Mouse (Mus musculus) heart, embryonic 11.5 days (tissue): ENCODE measurements around the gene Sipa1l3. TPM values are rescaled to one million over a fixed set of nuclear protein-coding genes. Genes with fewer than 3 reads are reported as not detected.

Source experiments
- ATAC-seq: fragments of 200-750 bp; cut with Nextera tagmentation; replicated peaks from 2 replicates; pipeline ENCODE4 v1.8.0; 2017; ENCODE audit warnings: moderate library complexity; ENCODE audit not compliant: insufficient number of reproducible peaks, low FRiP score, low TSS enrichment
- H3K27ac ChIP-seq: fragments of 300-500 bp; sonication (generic); 2 replicates; pipeline ENCODE4 v1.5.1; 2014; ENCODE audit warnings: mild to moderate bottlenecking, low read depth, low read length
- H3K27me3 ChIP-seq: fragments of 300-500 bp; sonication (generic); 2 replicates; pipeline ENCODE4 v1.6.1; 2014; ENCODE audit warnings: mild to moderate bottlenecking, low read length, mixed read lengths; ENCODE audit not compliant: control insufficient read depth, insufficient read depth
- H3K36me3 ChIP-seq: fragments of 300-500 bp; sonication (generic); 2 replicates; pipeline ENCODE4 v1.6.1; 2014; ENCODE audit warnings: mild to moderate bottlenecking, low read length, moderate library complexity, mixed read lengths; ENCODE audit not compliant: control insufficient read depth, insufficient read depth
- H3K4me1 ChIP-seq: fragments of 300-500 bp; sonication (generic); 2 replicates; pipeline ENCODE4 v1.6.1; 2014; ENCODE audit warnings: low read length; ENCODE audit not compliant: control insufficient read depth, insufficient read depth
- H3K4me2 ChIP-seq: fragments of 300-500 bp; sonication (generic); 2 replicates; pipeline ENCODE4 v1.6.1; 2014; ENCODE audit warnings: mild to moderate bottlenecking, moderate library complexity
- H3K4me3 ChIP-seq: fragments of 300-500 bp; sonication (generic); 2 replicates; pipeline ENCODE4 v1.5.1; 2014; ENCODE audit warnings: low read depth, low read length
- H3K9ac ChIP-seq: fragments of 300-500 bp; sonication (generic); 2 replicates; pipeline ENCODE4 v1.6.1; 2014; ENCODE audit warnings: mild to moderate bottlenecking, low read depth, low read length, moderate library complexity
- H3K9me3 ChIP-seq: fragments of 300-500 bp; sonication (generic); replicated peaks from 2 replicates; pipeline ENCODE4 v1.6.1; 2016; ENCODE audit warnings: low read length; ENCODE audit not compliant: control insufficient read depth
- WGBS: fragments of 180-500 bp; shearing (Covaris S2); extraction: QIAGEN DNeasy Blood & Tissue Kit; methylation state at CpG from one replicate; pipeline ENCODE4 v1.1.7; 2014; ENCODE audit not compliant: insufficient replicate concordance; 5-methylcytosine and 5-hydroxymethylcytosine counted together
- polyA plus RNA-seq: library from polyadenylated mRNA; unstranded; fragments of >200 nt; fragmentation: Nextera tagmentation; extraction: Ambion mirVana; gene quantifications from 2 replicates; pipeline ENCODE4 v1.2.1, GENCODE M21; 2014

The Sipa1l3 gene
- polyA plus RNA-seq, 1 experiment from 2014 or later = 4.8 TPM

DNA sequence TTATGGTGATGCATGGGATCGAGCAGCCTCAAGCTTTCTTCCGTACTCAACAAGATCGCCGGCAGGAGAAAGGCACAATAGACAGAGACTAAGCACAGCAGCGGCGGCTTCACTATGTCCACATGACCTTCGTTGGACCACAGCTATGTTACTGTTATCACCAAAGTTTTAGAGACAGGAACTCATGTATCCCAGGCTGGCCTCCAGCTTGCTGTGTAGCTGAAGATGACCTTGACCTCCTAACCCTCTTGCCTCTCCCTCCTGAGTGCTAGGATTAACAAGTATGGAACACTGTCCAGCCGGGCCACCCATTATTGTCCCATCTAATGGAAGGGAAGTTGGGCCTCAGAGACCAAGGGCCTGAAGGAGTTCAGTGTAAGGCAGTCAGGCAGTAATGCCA lies 177.6 kb downstream of the Sipa1l3 start:
- no peak overlapping the region for H3K4me2 ChIP-seq
- 82% methylated on average over 8 of the region's 8 CpGs for WGBS
- H3K4me3 ChIP-seq = no peak overlapping the region
- no peaks in the 10 kb centered on the region for H3K9me3 ChIP-seq
- no peak for ATAC-seq
- H3K36me3 ChIP-seq = no peaks in the 10 kb centered on the region
- H3K9ac ChIP-seq = no peak overlapping the region
- no peaks in the 10 kb centered on the region for H3K27me3 ChIP-seq
- H3K27ac ChIP-seq = no peak overlapping the region
- peaks cover 12% of the 10 kb centered on the region for H3K4me1 ChIP-seq

DNA sequence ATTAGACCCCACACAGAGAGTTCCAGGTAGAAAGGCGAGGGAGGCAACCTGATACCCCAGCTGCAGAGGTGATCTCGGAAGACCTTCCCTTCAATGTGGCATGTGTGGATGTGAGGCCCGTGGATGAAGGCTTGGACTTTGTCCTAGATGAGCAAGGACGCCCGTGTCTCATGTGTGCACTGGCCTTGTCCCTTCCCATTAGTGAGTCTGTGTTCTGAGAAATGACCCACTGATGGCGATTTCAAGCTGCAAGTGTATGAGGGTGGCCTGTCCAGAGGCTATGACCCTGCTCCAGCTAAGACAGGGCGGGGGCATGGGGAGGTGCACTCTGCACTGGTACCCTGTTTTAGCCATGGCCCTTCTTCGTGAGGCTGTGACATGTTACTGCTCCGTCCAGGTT lies 178.2 kb downstream of the Sipa1l3 start:
- Histone ChIP-seq H3K27me3 (no peaks in the 10 kb centered on the region), H3K4me2 (no peak overlapping the region), H3K4me3 (no peak overlapping the region), H3K9ac (no peak overlapping the region), H3K9me3 (no peaks in the 10 kb centered on the region), H3K4me1 (peaks cover 12% of the 10 kb centered on the region), H3K27ac (no peak overlapping the region), H3K36me3 (no peaks in the 10 kb centered on the region)
- ATAC-seq = 0 out of 2 replicates have a peak, but pooled peaks have one; percentile 22
- 88% methylated on average over 9 of the region's 9 CpGs for WGBS

DNA sequence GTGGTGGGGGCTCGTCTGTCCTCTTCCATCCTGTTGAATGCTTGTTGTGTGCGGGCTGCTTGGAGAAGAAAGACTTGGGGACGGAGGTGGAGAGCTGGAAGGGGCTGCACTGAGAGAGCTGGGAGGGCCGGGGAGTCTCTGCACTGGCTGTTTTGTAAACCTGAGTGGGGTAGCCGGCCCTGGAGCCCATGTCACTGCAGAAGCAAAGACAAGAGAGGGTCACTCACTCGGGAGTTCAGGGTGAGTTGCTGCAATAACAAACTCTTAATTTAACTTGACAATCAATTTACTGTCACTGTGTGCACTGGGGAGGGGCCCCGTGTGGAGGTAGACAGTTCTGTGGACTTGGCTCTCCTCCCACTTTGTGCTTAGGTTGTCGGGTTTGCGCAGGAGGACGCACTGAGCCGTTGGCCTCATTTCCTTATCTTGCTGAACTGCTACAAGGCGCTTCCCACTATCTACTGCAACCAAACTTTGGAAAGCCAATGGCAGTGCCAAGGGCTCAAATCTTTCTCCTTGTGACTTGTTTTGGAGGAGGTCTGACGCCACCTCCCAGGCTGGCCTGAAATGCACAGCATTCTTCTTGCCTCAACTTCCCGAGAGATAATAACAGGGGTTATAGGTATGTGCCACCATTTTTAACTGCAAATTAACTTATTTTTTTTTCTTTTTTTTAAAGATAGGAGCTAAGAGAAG lies 179.3 kb downstream of the Sipa1l3 start:
- ATAC-seq = no peak
- H3K4me3 ChIP-seq = no peak overlapping the region
- peaks cover 12% of the 10 kb centered on the region for H3K4me1 ChIP-seq
- 45% methylated on average over 14 of the region's 14 CpGs for WGBS
- no peaks in the 10 kb centered on the region for H3K27me3 ChIP-seq
- H3K9ac ChIP-seq = no peak overlapping the region
- H3K36me3 ChIP-seq = no peaks in the 10 kb centered on the region
- H3K27ac ChIP-seq = no peak overlapping the region
- no peak overlapping the region for H3K4me2 ChIP-seq
- no peaks in the 10 kb centered on the region for H3K9me3 ChIP-seq

DNA sequence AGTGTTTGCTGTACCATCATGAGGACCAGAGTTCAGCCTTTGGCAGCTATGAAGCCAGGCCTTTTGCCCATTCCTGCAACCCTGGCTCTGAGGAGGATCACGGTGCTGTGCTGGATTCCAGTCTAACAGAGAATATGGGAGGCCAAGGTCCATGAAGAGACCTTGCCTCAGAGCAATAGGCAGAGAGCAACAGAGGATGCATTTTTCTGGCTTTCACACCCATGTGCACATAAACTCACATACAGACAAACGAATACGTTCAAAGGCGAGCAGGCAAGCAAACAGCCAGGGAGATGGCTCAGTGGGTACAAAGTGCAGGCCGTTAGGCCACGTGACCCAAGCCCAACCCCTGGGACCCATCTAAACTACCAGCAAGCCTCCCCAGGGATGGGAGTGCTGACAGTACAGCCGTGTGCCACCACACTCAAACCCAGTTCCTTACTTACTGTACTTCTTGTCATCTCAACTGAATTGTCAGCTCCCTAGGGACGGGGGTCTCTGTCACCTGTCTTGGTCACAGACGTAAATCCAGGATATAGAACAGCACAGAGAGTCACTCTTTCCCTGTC lies 180.0 kb downstream of the Sipa1l3 start:
- Histone ChIP-seq H3K4me3 (no peak overlapping the region), H3K4me1 (peaks cover 12% of the 10 kb centered on the region), H3K27ac (no peak overlapping the region), H3K9ac (0 out of 2 replicates have a peak overlapping the region, but pooled peaks have one; percentile 28), H3K9me3 (no peaks in the 10 kb centered on the region), H3K36me3 (no peaks in the 10 kb centered on the region), H3K4me2 (no peak overlapping the region), H3K27me3 (no peaks in the 10 kb centered on the region)
- no peak for ATAC-seq
- 86% methylated on average over 9 of the region's 9 CpGs for WGBS

DNA sequence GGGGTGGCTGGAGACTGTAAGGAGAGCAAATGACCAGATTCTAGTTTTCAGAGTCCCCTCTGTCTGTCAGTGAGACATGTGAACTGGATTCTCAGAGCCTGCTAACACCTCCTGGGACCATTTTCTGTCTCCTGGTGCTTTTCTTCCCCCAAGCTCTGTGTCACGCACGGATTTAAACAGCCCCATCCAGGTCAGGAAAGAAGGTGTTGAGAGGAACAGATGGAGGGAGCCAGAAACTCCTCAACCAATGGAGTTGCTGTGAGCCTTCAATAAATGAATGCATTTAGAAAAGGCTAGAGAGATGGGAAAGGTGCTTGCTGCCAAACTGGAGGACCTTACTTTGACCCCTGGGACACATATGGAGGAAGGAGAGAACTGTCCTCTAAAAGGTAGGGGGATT lies 180.7 kb downstream of the Sipa1l3 start:
- H3K4me1 ChIP-seq = peaks cover 12% of the 10 kb centered on the region
- H3K36me3 ChIP-seq = no peaks in the 10 kb centered on the region
- H3K4me2 ChIP-seq = no peak overlapping the region
- H3K27me3 ChIP-seq = no peaks in the 10 kb centered on the region
- no peak overlapping the region for H3K4me3 ChIP-seq
- H3K9me3 ChIP-seq = no peaks in the 10 kb centered on the region
- whole genome bisulfite sequencing = 79% methylated on average over 2 of the region's 2 CpGs
- 0 out of 2 replicates have a peak overlapping the region, but pooled peaks have one; percentile 28 for H3K9ac ChIP-seq
- H3K27ac ChIP-seq = no peak overlapping the region
- no peak for ATAC-seq

DNA sequence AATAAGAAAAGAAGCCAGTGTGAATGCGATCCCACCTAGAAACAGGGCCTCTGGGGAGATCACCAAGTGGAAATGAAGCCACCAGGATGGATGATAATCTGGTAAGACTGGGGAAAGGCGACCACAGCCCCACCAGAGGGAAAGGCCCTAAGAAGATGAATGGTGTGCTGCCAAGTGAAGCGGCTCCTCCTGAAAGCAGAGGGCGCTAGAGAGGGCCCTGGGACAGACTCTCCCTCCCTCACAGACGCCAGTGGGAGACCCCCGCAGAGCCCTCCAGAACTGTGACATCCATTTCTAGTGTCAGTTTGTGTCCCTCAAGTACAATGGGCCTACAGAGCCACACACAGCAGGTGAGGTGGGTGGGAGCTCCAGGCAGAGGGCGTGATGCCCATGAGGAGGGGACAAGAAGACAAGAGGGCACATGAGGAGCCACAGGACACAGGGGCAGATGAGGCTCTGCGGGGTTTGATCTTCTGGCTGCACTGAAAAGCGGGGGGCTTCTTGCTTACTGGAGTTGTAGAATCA lies 181.6 kb downstream of the Sipa1l3 start:
- Histone ChIP-seq H3K27me3 (no peaks in the 10 kb centered on the region), H3K4me1 (0 out of 2 replicates have a peak, but pooled peaks cover 5% of the 10 kb centered on the region)
- 64% methylated on average over 9 of the region's 9 CpGs for WGBS

DNA sequence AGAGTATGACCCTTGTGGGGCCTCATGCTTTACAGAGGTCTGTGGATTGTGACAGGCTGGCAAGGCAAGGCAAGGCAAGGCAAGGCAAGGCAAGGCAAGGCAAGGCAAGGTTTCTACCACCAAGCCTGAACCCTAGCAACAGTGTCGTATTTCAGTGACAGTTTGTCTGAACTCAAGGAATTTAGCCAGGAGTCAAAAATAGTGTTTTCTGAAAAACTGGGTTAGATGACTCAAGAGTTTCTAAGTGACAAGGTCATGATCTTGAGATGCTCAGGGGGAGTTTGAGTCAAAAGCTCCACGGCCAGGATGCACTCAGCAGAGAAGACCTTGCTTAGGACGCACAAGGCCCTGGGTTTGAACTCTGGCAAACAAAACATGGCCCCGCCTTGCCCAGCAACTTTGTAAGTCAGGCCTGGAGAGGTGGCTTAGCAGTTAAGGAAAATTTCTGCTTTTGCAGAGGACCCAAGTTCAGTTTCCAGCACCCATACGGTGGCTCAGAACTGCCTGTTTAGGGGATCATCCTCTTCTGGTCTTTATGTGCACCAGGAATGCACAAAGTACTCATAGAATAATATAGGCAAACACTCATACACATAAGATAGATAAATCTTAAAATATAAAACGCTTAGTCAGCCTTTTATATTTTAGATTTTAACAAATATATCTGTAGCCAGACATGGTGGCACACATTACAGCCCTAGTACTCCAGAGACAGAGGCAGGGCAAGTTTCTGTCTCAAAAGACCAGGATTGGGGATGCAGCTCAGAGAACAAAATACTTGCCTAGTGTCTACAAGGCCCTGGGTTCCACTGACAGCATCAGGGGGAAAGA lies 182.4 kb downstream of the Sipa1l3 start:
- ATAC-seq = no peak

More for the DNA sequence above, 181.6 kb downstream of the Sipa1l3 start:
- Histone ChIP-seq H3K9me3 (no peaks in the 10 kb centered on the region), H3K9ac (no peak overlapping the region), H3K4me3 (no peak overlapping the region), H3K4me2 (no peak overlapping the region), H3K36me3 (no peaks in the 10 kb centered on the region), H3K27ac (no peak overlapping the region)
- no peak for ATAC-seq

DNA sequence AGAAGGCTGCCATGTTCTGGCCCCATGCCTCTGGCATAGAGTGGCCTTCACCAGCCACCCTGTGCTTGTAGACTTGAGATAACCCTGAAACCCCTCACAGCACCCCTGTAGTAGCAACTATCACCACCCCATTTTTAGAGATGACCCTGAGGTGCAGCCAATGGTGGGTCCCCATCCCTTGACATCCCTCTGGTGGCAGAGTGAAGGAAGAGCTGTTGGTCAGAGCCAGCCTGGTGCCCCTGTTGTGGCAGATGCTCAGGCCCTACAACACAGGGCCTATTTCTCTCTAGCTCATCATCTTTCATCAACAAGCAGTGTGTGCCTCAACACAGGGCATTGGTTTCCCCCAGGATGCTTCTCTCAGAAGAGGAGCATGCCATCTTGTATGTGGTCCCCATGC lies 183.2 kb downstream of the Sipa1l3 start:
- Histone ChIP-seq H3K36me3 (no peaks in the 10 kb centered on the region), H3K27ac (no peak overlapping the region), H3K9ac (no peak overlapping the region), H3K4me1 (0 out of 2 replicates have a peak, but pooled peaks cover 5% of the 10 kb centered on the region), H3K4me2 (no peak overlapping the region), H3K4me3 (no peak overlapping the region), H3K9me3 (no peaks in the 10 kb centered on the region), H3K27me3 (no peaks in the 10 kb centered on the region)
- ATAC-seq = no peak

More for the DNA sequence above, 182.4 kb downstream of the Sipa1l3 start:
- Histone ChIP-seq H3K27me3 (no peaks in the 10 kb centered on the region), H3K4me1 (0 out of 2 replicates have a peak, but pooled peaks cover 5% of the 10 kb centered on the region), H3K27ac (no peak overlapping the region), H3K4me3 (no peak overlapping the region), H3K36me3 (no peaks in the 10 kb centered on the region), H3K9ac (no peak overlapping the region), H3K4me2 (no peak overlapping the region), H3K9me3 (no peaks in the 10 kb centered on the region)
- 73% methylated on average over 6 of the region's 6 CpGs for WGBS
